Mouse (Mus musculus): ENCODE measurements around the gene Cyp2d12.
"Not testable (repeated sequence)": the region's sequence is repeated elsewhere in the genome, so short reads cannot be mapped to it uniquely, and the experiment has no call there.

The Cyp2d12 gene

GRCm38 (mm10) chr15:82554531-82555230, at the start of gene Cyp2d12:
Gene Cyp2d12, plus strand, starts transcription at chr15:82555072.
- no peak for DNase-seq (ENCODE audit: low read depth, low spot score)

DNA sequence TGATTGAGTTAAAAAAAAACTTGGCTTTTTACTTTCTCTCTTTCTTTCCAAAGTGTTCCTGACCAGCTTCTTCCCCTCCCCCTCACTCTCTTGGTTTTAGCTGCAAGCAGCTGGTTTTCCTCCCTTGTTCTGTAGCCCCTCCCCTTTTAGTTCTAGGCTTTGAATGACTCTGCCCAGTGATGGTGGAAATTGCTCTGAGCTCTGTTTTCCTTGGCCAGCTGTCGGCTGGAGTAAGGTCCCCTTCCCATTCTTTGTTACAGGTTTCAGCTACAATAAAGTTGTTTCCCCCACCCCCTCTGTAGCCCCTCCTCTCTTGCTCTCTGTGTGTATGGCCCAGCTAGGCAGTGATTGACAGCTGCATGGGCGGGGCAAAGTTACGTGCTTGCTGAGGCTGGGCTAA, 47.9 kb upstream of the Cyp2d12 start:
- DNase-seq (ENCODE audit: low read depth, low spot score): no peak

DNA sequence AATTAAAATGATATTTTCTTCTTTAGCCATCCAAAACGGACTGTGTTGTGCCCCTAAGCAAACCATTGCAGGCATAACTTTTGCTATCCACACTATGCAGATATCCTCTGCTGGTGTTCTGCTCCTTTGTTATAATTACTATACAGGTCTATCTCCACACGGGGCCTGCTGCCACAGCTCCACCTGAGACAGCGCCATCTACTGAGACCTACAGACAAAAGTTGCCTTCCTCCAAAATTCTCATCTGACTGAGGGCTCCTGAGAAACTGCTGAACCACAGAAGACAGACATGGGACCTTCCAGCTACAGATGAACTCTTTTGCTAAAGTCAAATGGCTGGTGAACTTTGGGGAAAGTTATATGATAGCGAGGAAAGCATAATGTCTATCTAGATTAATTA, 47.1 kb upstream of the Cyp2d12 start:
- not testable (repeated sequence) for DNase-seq (ENCODE audit: low read depth, low spot score)

GRCm38 (mm10) chr15:82509495-82509894, 45.4 kb upstream of the Cyp2d12 start:
- not testable (repeated sequence) for DNase-seq (ENCODE audit: low read depth, low spot score)

DNA sequence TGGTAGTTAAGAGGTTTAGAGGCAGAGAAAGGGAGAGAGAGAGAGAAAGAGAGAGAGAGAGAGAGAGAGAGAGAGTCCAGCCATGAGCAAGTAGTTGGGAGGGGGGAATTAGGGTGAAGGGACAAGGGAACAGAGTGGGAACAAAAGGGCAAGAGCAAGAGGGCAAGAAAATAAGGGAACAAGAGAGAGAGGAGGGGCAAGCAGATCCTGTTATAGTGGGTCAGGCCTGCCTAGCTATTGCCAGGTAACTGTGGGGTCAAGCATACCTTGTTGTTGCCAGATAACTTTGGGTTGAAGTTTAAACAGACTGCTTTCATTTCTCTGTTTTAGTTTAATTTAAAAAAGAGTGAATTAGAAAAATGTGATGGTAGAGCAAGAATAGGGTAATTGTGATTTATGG, 44.4 kb upstream of the Cyp2d12 start:
- not testable (repeated sequence) for DNase-seq (ENCODE audit: low read depth, low spot score)

DNA sequence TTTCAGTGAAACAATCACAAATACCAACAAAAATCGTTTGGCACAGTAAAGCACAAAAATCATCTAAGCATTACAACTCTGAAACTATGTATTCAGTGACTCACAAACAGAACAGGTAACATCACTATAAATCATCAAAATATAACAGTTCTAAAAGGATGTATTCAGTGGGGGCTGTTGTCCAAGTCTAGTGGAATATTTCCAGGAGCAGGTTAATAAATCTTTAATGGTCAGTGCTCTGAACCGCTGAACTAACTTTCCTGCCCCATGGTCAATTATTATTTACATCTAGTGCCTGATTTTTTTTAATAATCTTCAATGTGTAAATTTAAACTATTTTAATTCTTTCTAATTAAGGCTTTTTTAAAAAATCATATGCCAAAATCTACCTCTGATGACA, 42.8 kb upstream of the Cyp2d12 start:
- not testable (repeated sequence) for DNase-seq (ENCODE audit: low read depth, low spot score)

GRCm38 (mm10) chr15:82516174-82516573, 38.7 kb upstream of the Cyp2d12 start:
- not testable (repeated sequence) for DNase-seq (ENCODE audit: low read depth, low spot score)

DNA sequence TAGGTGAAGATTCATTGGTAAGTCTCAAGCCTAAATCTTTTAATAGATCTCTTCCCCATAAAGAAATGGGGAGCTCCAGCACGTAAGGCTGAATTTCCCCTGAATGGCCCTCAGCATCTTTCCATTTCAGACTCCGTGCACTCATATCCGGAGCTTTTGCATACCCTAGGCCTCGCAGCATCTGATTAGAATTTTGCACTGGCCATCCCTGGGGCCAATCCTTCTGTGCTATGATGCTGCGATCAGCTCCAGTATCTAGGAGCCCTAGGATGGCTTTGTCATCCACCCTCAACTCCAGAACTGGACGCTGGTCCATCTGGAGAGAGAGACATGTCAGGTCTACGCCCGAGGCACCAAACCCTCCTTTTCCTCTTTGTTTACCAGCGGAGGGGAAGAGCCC, 27.5 kb upstream of the Cyp2d12 start:
- not testable (repeated sequence) for DNase-seq (ENCODE audit: low read depth, low spot score)

GRCm38 (mm10) chr15:82532721-82533120, 22.2 kb upstream of the Cyp2d12 start:
- not testable (repeated sequence) for DNase-seq (ENCODE audit: low read depth, low spot score)

DNA sequence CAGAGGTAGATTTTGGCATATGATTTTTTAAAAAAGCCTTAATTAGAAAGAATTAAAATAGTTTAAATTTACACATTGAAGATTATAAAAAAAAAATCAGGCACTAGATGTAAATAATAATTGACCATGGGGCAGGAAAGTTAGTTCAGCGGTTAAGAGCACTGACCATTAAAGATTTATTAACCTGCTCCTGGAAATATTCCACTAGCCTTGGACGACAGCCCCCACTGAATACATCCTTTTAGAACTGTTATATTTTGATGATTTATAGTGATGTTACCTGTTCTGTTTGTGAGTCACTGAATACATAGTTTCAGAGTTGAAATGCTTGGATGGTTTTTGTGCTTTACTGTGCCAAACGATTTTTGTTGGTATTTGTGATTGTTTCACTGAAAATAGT, 11.9 kb upstream of the Cyp2d12 start:
- DNase-seq (ENCODE audit: low read depth, low spot score): not testable (repeated sequence)

GRCm38 (mm10) chr15:82544561-82544960, 10.3 kb upstream of the Cyp2d12 start:
- not testable (repeated sequence) for DNase-seq (ENCODE audit: low read depth, low spot score)

DNA sequence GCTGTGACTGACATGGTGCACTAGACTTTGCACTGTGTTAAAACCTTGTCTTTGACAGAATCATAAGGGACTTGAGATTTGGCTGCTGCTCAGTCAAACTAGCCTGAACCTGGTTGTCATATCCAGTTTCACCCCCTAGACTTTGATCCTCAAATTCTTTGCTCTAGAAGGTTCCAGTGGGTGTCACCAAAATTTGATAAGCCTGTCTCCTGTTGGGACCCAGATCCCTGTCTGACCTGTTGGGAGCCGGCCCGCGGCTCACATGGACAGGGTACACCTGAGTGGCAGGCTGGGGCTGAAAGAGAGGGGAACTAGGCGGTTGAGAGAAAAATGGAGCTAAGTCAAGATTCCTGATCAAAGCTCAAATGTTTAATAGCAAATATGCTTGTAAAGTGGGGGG, 7.1 kb upstream of the Cyp2d12 start:
- DNase-seq (ENCODE audit: low read depth, low spot score): not testable (repeated sequence)

GRCm38 (mm10) chr15:82553211-82553610, 1.7 kb upstream of the Cyp2d12 start:
- DNase-seq (ENCODE audit: low read depth, low spot score): not testable (repeated sequence)

GRCm38 (mm10) chr15:82572856-82573255, 18.0 kb downstream of the Cyp2d12 start:
- DNase-seq (ENCODE audit: low read depth, low spot score): no peak

DNA sequence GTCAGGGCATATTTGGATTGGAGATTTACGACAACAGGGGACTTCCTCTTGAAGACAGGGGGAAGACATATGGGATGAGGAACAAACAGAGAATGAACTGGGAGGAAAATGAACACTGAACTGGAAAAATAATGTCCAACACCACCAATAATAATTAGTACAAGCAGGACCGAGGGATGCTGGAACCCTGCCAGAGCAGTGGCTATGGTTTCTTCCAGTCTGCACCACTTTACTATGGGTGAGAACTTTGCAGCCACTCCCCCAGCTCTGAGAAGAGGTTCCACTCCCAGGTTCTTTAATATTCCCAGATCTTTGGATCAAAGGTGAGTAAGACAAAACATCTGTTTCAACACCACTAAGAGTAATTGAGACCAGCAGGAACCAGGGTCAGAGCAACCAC, 24.2 kb downstream of the Cyp2d12 start:
- DNase-seq (ENCODE audit: low read depth, low spot score): no peak

DNA sequence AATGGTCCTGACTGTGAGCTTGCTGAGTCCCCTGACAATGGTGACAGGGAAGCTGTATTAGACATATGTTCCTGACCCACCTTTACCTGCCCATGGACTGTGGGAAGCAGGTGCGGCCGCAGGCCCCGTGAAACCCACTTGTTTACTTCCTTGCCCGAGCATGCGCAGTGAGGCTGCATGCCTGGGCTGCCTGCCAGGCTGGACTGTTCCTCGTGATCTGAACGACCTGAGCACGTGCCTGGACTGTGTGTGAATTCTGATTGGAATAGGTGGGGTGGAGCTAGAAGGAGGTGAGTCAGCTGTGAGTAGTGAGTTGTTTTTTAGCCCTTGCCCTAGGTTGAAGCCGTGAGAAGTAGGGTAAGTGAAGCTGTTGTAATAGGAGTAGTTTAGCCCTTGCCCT, 27.7 kb downstream of the Cyp2d12 start:
- DNase-seq (ENCODE audit: low read depth, low spot score): no peak

Measured in forelimb bud, embryonic 11.5 days (tissue).